Mouse (Mus musculus) limb, embryonic 11.5 days (tissue): ENCODE results near the gene Gm20458. TPM values are rescaled to one million over a fixed set of nuclear protein-coding genes. Genes with fewer than 3 reads are reported as not detected.

Experiments
- ATAC-seq: fragments of 200-750 bp; cut with Nextera tagmentation; 2 replicates; pipeline ENCODE4 v1.8.0; 2017; ENCODE audit warnings: low read depth; ENCODE audit not compliant: insufficient number of reproducible peaks, low FRiP score, low TSS enrichment
- DNase-seq: peaks from one replicate; pipeline ENCODE4 v3.0.0-alpha.2; 2015; ENCODE audit warnings: low spot score
- H3K27ac ChIP-seq: fragments of 300-500 bp; sonication (generic); replicated peaks from 2 replicates; pipeline ENCODE4 v1.5.1; 2014; ENCODE audit warnings: low read depth, mild to moderate bottlenecking, low read length
- H3K27me3 ChIP-seq: fragments of 300-500 bp; sonication (generic); 2 replicates; pipeline ENCODE4 v1.6.1; 2014; ENCODE audit warnings: mild to moderate bottlenecking, low read length, mixed read lengths; ENCODE audit not compliant: control insufficient read depth, insufficient read depth
- H3K36me3 ChIP-seq: fragments of 300-500 bp; sonication (generic); 2 replicates; pipeline ENCODE4 v1.6.1; 2014; ENCODE audit warnings: mild to moderate bottlenecking, low read length, moderate library complexity, mixed read lengths; ENCODE audit not compliant: control insufficient read depth, insufficient read depth
- H3K4me1 ChIP-seq: fragments of 300-500 bp; sonication (generic); 2 replicates; pipeline ENCODE4 v1.6.1; 2014; ENCODE audit warnings: low read length, mixed read lengths; ENCODE audit not compliant: control insufficient read depth, insufficient read depth
- H3K4me2 ChIP-seq: fragments of 300-500 bp; sonication (generic); 2 replicates; pipeline ENCODE4 v1.6.1; 2014; ENCODE audit warnings: low read depth, mild to moderate bottlenecking, moderate library complexity; ENCODE audit not compliant: severe bottlenecking
- H3K4me3 ChIP-seq: fragments of 300-500 bp; sonication (generic); 2 replicates; pipeline ENCODE4 v1.5.1; 2014; ENCODE audit warnings: low read depth, low read length
- H3K9ac ChIP-seq: fragments of 300-500 bp; sonication (generic); 2 replicates; pipeline ENCODE4 v1.6.1; 2014; ENCODE audit warnings: mild to moderate bottlenecking, low read length
- H3K9me3 ChIP-seq: fragments of 300-500 bp; sonication (generic); 2 replicates; pipeline ENCODE4 v1.6.1; 2016; ENCODE audit warnings: low read length; ENCODE audit not compliant: control insufficient read depth
- WGBS: fragments of 180-500 bp; shearing (Covaris S2); extraction: QIAGEN DNeasy Blood & Tissue Kit; methylation state at CpG from one replicate; pipeline ENCODE4 v1.1.7; 2014; 5-methylcytosine and 5-hydroxymethylcytosine counted together
- polyA plus RNA-seq: library from polyadenylated mRNA; unstranded; fragments of >200 nt; fragmentation: Nextera tagmentation; extraction: Ambion mirVana; gene quantifications from 2 replicates; pipeline ENCODE4 v1.2.1, GENCODE M21; 2014

Gm20458 gene
- polyA plus RNA-seq, 1 experiment from 2014 or later = 3.6 TPM

GRCm38 (mm10) chr2:164422675-164423393 is 37.9 kb upstream of the Gm20458 start:
- Histone ChIP-seq H3K4me3 (no peak overlapping the region), H3K4me1 (0 out of 2 replicates have a peak, but pooled peaks cover 7% of the 10 kb centered on the region), H3K9ac (no peak overlapping the region), H3K36me3 (no peaks in the 10 kb centered on the region), H3K9me3 (no peaks in the 10 kb centered on the region), H3K27me3 (no peaks in the 10 kb centered on the region), H3K4me2 (no peak overlapping the region), H3K27ac (no peak overlapping the region)
- 87% methylated on average over 15 of the region's 15 CpGs for WGBS
- ATAC-seq (no peak), DNase-seq (no peak)

- H3K4me2 ChIP-seq = no peak overlapping the region
- no peak for DNase-seq
- no peak overlapping the region for H3K27ac ChIP-seq
- WGBS = 94% methylated on average over 11 of the region's 11 CpGs
- no peak for ATAC-seq
- H3K27me3 ChIP-seq = no peaks in the 10 kb centered on the region
- H3K4me3 ChIP-seq = no peak overlapping the region
- 0 out of 2 replicates have a peak, but pooled peaks cover 7% of the 10 kb centered on the region for H3K4me1 ChIP-seq
- no peak overlapping the region for H3K9ac ChIP-seq
- H3K9me3 ChIP-seq = no peaks in the 10 kb centered on the region
- no peaks in the 10 kb centered on the region for H3K36me3 ChIP-seq
These were observed 37.3 kb upstream of the Gm20458 start for GRCm38 (mm10) chr2:164423464-164423863.

- H3K27ac ChIP-seq = no peak overlapping the region
- no peak overlapping the region for H3K9ac ChIP-seq
- H3K36me3 ChIP-seq = no peaks in the 10 kb centered on the region
- ATAC-seq (no peak), DNase-seq (no peak)
- no peaks in the 10 kb centered on the region for H3K9me3 ChIP-seq
- no peak overlapping the region for H3K4me2 ChIP-seq
- H3K4me3 ChIP-seq = no peak overlapping the region
- H3K4me1 ChIP-seq = 0 out of 2 replicates have a peak, but pooled peaks cover 7% of the 10 kb centered on the region
- no peaks in the 10 kb centered on the region for H3K27me3 ChIP-seq
- 88% methylated on average over 8 of the region's 8 CpGs for WGBS
These were observed 36.4 kb upstream of the Gm20458 start for GRCm38 (mm10) chr2:164424406-164424805.

GRCm38 (mm10) chr2:164425401-164425800 is 35.4 kb upstream of the Gm20458 start:
- no peaks in the 10 kb centered on the region for H3K36me3 ChIP-seq
- H3K9ac ChIP-seq = no peak overlapping the region
- no peak overlapping the region for H3K4me2 ChIP-seq
- H3K9me3 ChIP-seq = no peaks in the 10 kb centered on the region
- ATAC-seq (no peak), DNase-seq (no peak)
- no peak overlapping the region for H3K4me3 ChIP-seq
- H3K4me1 ChIP-seq = peaks cover 3% of the 10 kb centered on the region; the same call in 1 of the 2 replicates
- 86% methylated on average over 5 of the region's 5 CpGs for WGBS
- no peaks in the 10 kb centered on the region for H3K27me3 ChIP-seq
- H3K27ac ChIP-seq = no peak overlapping the region

GRCm38 (mm10) chr2:164426121-164426520 is 34.6 kb upstream of the Gm20458 start:
- DNase-seq (peak; percentile 48), ATAC-seq (no peak)
- Histone ChIP-seq H3K4me1 (peaks cover 9% of the 10 kb centered on the region; the same call in 1 of the 2 replicates), H3K36me3 (no peaks in the 10 kb centered on the region), H3K4me2 (no peak overlapping the region), H3K4me3 (no peak overlapping the region), H3K27me3 (no peaks in the 10 kb centered on the region), H3K9ac (no peak overlapping the region), H3K27ac (no peak overlapping the region), H3K9me3 (no peaks in the 10 kb centered on the region)
- 20% methylated on average over 12 of the region's 12 CpGs for WGBS

GRCm38 (mm10) chr2:164426952-164427351 is 33.8 kb upstream of the Gm20458 start:
- no peaks in the 10 kb centered on the region for H3K36me3 ChIP-seq
- no peak overlapping the region for H3K4me3 ChIP-seq
- DNase-seq (no peak), ATAC-seq (no peak)
- no peaks in the 10 kb centered on the region for H3K9me3 ChIP-seq
- 79% methylated on average over 5 of the region's 5 CpGs for WGBS
- H3K9ac ChIP-seq = no peak overlapping the region
- peaks cover 15% of the 10 kb centered on the region; the same call in 1 of the 2 replicates for H3K4me1 ChIP-seq
- H3K27ac ChIP-seq = no peak overlapping the region
- H3K4me2 ChIP-seq = no peak overlapping the region
- H3K27me3 ChIP-seq = no peaks in the 10 kb centered on the region

- Histone ChIP-seq H3K36me3 (no peaks in the 10 kb centered on the region), H3K4me1 (peaks cover 25% of the 10 kb centered on the region), H3K4me2 (no peak overlapping the region), H3K27ac (no peak overlapping the region), H3K4me3 (no peak overlapping the region), H3K9me3 (no peaks in the 10 kb centered on the region), H3K27me3 (no peaks in the 10 kb centered on the region), H3K9ac (no peak overlapping the region)
- ATAC-seq = no peak
- 22% methylated on average over 5 of the region's 5 CpGs for WGBS
- DNase-seq = no peak
These were observed 32.3 kb upstream of the Gm20458 start for GRCm38 (mm10) chr2:164428451-164428850.

- no peak for DNase-seq
- Histone ChIP-seq H3K4me1 (peaks cover 25% of the 10 kb centered on the region), H3K4me2 (no peak overlapping the region), H3K27me3 (no peaks in the 10 kb centered on the region), H3K9ac (no peak overlapping the region), H3K9me3 (no peaks in the 10 kb centered on the region), H3K36me3 (no peaks in the 10 kb centered on the region), H3K4me3 (no peak overlapping the region), H3K27ac (no peak overlapping the region)
- 38% methylated on average over 15 of the region's 15 CpGs for WGBS
- no peak for ATAC-seq
These were observed 30.7 kb upstream of the Gm20458 start for GRCm38 (mm10) chr2:164429881-164430615.
